Mouse (Mus musculus) cerebellum, adult 2 months (tissue): ENCODE results near the gene Tbc1d5.

Experiments used
- CTCF ChIP-seq: fragments of 200-500 bp; IDR thresholded peaks from 2 replicates; pipeline ENCODE4 v1.5.1; 2011; ENCODE audit warnings: low read depth, mild to moderate bottlenecking, control low read depth, low read length, moderate library complexity, borderline replicate concordance; ENCODE audit not compliant: insufficient read depth
- POLR2A ChIP-seq: fragments of 200-500 bp; IDR thresholded peaks from 2 replicates; pipeline ENCODE4 v1.6.1; 2011; ENCODE audit warnings: low read length, control low read depth, borderline replicate concordance; ENCODE audit not compliant: insufficient read depth

- TF ChIP-seq CTCF (no peak), POLR2A (no peak)
Measured at GRCm38 (mm10) chr17:50788835-50789234, 390.3 kb downstream of the Tbc1d5 start.
